Mouse (Mus musculus) limb, embryonic 13.5 days (tissue): ENCODE measurements around the gene Psmd11. TPM values are rescaled to one million over a fixed set of nuclear protein-coding genes. Genes with fewer than 3 reads are reported as not detected.
"Not testable (repeated sequence)": the region's sequence is repeated elsewhere in the genome, so short reads cannot be mapped to it uniquely, and the experiment has no call there.

Experiments used
- ATAC-seq: fragments of 200-750 bp; cut with Nextera tagmentation; 2 replicates; pipeline ENCODE4 v1.8.0; 2017; ENCODE audit warnings: low read depth, moderate number of reproducible peaks, moderate TSS enrichment; ENCODE audit not compliant: low FRiP score
- H3K27ac ChIP-seq: fragments of 300-500 bp; sonication (generic); 2 replicates; pipeline ENCODE4 v1.5.1; 2015; ENCODE audit warnings: inconsistent platforms, mild to moderate bottlenecking, moderate library complexity
- H3K27me3 ChIP-seq: fragments of 300-500 bp; sonication (generic); 2 replicates; pipeline ENCODE4 v1.6.1; 2015; ENCODE audit warnings: mild to moderate bottlenecking, inconsistent platforms
- H3K36me3 ChIP-seq: fragments of 300-500 bp; sonication (generic); 2 replicates; pipeline ENCODE4 v1.6.1; 2015; ENCODE audit warnings: inconsistent platforms, mild to moderate bottlenecking, moderate library complexity
- H3K4me1 ChIP-seq: fragments of 300-500 bp; sonication (generic); 2 replicates; pipeline ENCODE4 v1.6.1; 2015; ENCODE audit warnings: inconsistent platforms
- H3K4me2 ChIP-seq: fragments of 300-500 bp; sonication (generic); replicated peaks from 2 replicates; pipeline ENCODE4 v1.6.1; 2015; ENCODE audit warnings: inconsistent platforms, mild to moderate bottlenecking, moderate library complexity
- H3K4me3 ChIP-seq: fragments of 300-500 bp; sonication (generic); 2 replicates; pipeline ENCODE4 v1.5.1; 2015; ENCODE audit warnings: moderate library complexity, mild to moderate bottlenecking, inconsistent platforms
- H3K9ac ChIP-seq: fragments of 300-500 bp; sonication (generic); 2 replicates; pipeline ENCODE4 v1.6.1; 2015; ENCODE audit warnings: mild to moderate bottlenecking, inconsistent platforms
- H3K9me3 ChIP-seq: fragments of 300-500 bp; sonication (generic); 2 replicates; pipeline ENCODE4 v1.6.1; 2016; ENCODE audit warnings: inconsistent platforms
- WGBS: fragments of 180-500 bp; shearing (Covaris S2); methylation state at CpG from one replicate; pipeline ENCODE4 v1.1.7; 2015; 5-methylcytosine and 5-hydroxymethylcytosine counted together
- polyA plus RNA-seq: library from polyadenylated mRNA; unstranded; fragments of >200 nt; fragmentation: Nextera tagmentation; extraction: Ambion mirVana; gene quantifications from 2 replicates; pipeline ENCODE4 v1.2.1, GENCODE M21; 2015

Gene Psmd11
- polyA plus RNA-seq, 1 experiment from 2014 or later: 332 TPM

DNA sequence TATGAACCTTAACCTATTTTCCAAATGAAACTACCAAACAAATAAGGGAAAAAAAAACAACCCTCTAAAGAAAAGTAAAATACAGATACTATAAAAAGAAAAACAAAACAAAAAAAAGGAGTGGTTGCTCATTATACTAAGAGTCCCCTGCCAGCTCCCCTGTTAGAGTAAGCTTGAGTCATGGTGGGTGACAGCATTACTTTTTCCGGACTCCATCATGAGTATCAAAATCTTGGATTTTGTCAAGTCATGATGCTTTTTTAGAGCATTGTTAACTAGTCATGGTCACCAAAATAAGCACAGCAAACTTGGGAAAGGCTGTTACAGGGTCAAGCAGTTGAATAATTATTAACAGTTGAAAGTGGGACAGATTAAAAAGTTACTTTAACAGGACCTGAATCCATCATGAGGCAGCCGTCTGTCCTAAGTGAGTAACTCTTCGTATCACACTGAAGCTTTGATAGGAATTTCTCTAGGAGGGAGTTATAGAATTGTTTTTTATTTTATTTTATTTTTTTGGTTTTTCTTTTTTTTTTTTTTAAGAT, 2.0 kb downstream of the Psmd11 start:
- H3K27ac ChIP-seq: no peak overlapping the region
- no peak for ATAC-seq
- 97% methylated on average over 3 of the region's 3 CpGs for WGBS
- no peak overlapping the region for H3K4me2 ChIP-seq
- peaks cover 8% of the 10 kb centered on the region for H3K4me1 ChIP-seq
- H3K36me3 ChIP-seq: peaks cover 27% of the 10 kb centered on the region
- no peak overlapping the region for H3K9ac ChIP-seq
- H3K9me3 ChIP-seq: no peaks in the 10 kb centered on the region
- no peaks in the 10 kb centered on the region for H3K27me3 ChIP-seq
- no peak overlapping the region for H3K4me3 ChIP-seq

DNA sequence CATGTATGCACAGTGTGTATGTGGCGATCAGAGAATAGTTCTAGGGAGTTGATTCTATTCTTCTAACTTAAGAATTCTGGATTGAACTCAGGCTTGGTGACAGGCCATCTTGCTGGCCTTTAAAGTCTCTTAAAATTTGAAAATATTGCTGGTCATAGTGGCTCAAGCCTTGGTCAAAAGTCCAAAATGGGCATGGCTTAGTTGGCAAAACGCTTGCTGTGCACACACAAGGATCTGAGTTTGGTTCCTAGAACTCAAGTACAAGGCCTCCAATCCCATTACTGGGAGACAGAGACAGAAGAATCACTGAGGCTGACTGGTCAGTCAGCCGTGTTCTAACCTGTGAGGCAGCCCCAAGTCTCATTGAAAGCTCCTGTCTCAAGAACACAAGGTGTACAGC, 18.5 kb downstream of the Psmd11 start:
- no peak overlapping the region for H3K4me3 ChIP-seq
- 92% methylated on average over 3 of the region's 3 CpGs for WGBS
- H3K9ac ChIP-seq: no peak overlapping the region
- no peaks in the 10 kb centered on the region for H3K4me1 ChIP-seq
- no peak overlapping the region for H3K4me2 ChIP-seq
- H3K27ac ChIP-seq: no peak overlapping the region
- H3K9me3 ChIP-seq: no peaks in the 10 kb centered on the region
- H3K36me3 ChIP-seq: peaks cover 74% of the 10 kb centered on the region
- H3K27me3 ChIP-seq: no peaks in the 10 kb centered on the region
- no peak for ATAC-seq

DNA sequence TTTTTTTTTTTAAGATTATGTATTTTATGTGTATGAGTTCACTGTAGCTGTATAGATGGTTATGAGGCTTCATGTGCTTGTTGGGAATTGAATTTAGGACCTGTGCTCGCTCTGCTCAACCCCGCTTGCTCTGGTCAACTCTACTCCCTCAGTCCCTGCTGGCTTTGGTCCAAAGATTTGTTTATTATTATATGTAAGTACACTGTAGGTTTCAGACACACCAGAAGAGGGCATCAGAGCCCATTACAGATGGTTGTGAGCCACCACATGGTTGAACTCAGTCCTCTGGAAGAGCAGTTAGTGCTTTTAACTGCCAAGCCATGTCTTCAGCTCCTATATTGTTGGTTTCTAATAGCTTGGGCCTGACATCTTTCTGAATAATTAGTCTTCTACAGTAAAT, 21.4 kb downstream of the Psmd11 start:
- no peak for ATAC-seq
- no peak overlapping the region for H3K4me2 ChIP-seq
- H3K27me3 ChIP-seq: no peaks in the 10 kb centered on the region
- H3K4me1 ChIP-seq: no peaks in the 10 kb centered on the region
- H3K36me3 ChIP-seq: peaks cover 84% of the 10 kb centered on the region
- H3K9me3 ChIP-seq: no peaks in the 10 kb centered on the region
- H3K27ac ChIP-seq: no peak overlapping the region
- WGBS: 92% methylated on average over 2 of the region's 2 CpGs
- no peak overlapping the region for H3K4me3 ChIP-seq
- H3K9ac ChIP-seq: no peak overlapping the region

DNA sequence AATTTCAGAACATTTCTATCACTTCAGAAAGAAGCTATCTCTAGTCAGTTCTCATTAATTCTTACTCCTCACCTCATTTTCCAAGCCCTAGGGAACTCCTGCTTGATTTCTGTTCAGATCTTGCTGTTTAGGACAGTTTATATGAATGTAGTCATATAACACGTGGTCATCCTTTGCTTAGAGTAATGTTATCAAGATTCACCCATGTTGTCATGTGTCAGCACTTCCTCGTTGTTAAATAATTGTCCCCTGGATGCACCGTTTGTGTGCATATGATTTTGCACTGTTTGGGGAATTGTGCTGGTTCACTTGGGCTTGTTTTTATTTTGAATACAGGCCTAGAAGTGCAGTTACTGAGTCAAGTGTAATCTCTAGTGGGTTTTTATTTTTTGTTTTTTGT, 23.8 kb downstream of the Psmd11 start:
- Histone ChIP-seq H3K9ac (no peak overlapping the region), H3K4me2 (no peak overlapping the region), H3K27ac (no peak overlapping the region), H3K4me3 (no peak overlapping the region), H3K36me3 (peaks cover 83% of the 10 kb centered on the region), H3K9me3 (no peaks in the 10 kb centered on the region), H3K4me1 (no peaks in the 10 kb centered on the region), H3K27me3 (no peaks in the 10 kb centered on the region)
- WGBS: 92% methylated on average over 3 of the region's 3 CpGs
- no peak for ATAC-seq

DNA sequence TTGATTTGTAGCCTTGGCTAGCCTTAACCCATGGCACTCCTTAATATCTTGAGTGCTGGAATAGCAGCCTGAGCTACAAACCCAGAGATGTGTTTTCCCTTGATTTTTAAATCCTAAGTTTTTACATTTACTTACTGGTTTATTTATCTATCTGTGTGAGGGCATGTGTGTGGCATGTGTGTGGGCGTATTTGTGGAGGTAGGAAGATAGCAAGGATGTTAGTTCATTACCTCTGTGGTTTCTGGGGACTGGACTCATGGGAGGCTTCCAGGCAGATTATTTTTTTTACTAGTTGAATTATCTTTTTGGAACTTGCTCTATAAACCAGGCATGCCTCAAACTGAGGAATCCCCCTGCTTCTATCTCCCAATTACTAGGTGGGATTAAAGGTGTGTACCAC, 24.8 kb downstream of the Psmd11 start:
- H3K9me3 ChIP-seq: no peaks in the 10 kb centered on the region
- H3K27me3 ChIP-seq: no peaks in the 10 kb centered on the region
- no peak for ATAC-seq
- H3K9ac ChIP-seq: no peak overlapping the region
- H3K4me1 ChIP-seq: no peaks in the 10 kb centered on the region
- no peak overlapping the region for H3K27ac ChIP-seq
- WGBS: 100% methylated on average over 1 of the region's 1 CpGs
- H3K36me3 ChIP-seq: peaks cover 83% of the 10 kb centered on the region
- H3K4me3 ChIP-seq: no peak overlapping the region
- H3K4me2 ChIP-seq: no peak overlapping the region

DNA sequence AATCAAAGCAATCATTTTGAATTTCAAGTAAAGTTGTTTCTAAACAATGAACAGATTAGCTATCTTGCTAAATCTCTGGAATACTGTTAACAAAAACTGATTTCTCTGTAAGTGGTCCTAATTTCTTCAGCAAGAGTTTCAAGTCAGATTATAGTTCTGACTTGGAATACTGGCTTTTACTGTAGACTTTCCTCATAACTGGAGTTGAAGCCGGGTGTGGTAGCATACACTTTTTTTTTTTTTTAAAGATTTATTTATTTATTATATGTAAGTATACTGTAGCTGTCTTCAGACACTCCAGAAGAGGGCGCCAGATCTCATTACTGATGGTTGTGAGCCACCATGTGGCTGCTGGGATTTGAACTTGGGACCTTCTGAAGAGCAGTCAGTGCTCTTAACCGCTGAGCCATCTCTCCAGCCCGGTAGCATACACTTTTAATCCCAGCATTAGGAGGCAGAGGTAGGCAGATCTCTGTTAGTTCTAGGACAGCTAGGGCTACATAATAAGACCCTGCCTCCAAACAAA, 35.3 kb downstream of the Psmd11 start:
- peaks cover 86% of the 10 kb centered on the region for H3K36me3 ChIP-seq
- 88% methylated on average over 4 of the region's 4 CpGs for WGBS

DNA sequence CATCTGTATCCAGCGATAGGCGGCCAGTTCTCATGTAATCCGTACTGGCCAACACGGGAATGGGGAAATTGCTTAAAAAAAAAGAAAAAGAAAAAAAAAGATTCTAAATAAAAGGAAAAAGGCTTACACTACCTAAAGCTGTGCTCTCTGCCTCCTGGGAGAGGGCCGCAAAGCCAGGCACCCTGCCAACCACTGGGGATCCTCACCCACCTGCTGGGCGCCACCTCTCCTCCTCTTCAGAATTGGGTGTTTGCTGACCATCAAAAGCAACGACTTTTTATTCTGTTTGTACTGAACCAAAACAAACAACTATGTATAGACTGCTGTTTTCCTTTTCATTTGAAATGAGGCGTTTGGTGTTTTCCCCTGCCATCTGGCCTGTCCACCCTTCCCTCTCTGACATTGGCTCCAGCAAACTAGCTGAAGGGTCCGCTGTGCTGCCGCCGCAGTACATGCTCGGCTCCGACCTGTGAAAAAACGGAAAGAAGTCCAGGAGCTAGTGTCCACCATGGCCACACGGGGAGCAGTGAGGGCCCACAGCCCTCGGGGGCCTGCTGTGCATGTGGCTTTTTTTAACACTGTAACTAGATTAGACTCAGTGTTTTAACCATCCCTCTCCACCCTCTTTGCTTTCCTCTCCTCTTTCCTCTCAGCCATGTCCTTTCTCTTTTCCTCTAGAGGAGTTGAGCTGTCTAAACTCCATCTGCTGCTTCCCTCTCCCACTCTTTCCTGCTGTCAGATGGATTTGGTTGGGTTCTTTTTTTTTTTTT, 43.6 kb downstream of the Psmd11 start:
- WGBS: 82% methylated on average over 16 of the region's 16 CpGs
- Histone ChIP-seq H3K4me1 (peaks cover 7% of the 10 kb centered on the region; the same call in 1 of the 2 replicates), H3K9me3 (no peaks in the 10 kb centered on the region), H3K4me2 (no peak overlapping the region), H3K27me3 (no peaks in the 10 kb centered on the region), H3K27ac (no peak overlapping the region), H3K36me3 (peaks cover 67% of the 10 kb centered on the region), H3K9ac (no peak overlapping the region), H3K4me3 (no peak overlapping the region)
- ATAC-seq: no peak

More for the DNA sequence above, 35.3 kb downstream of the Psmd11 start:
- H3K4me2 ChIP-seq, H3K4me1 ChIP-seq, H3K27ac ChIP-seq, H3K9ac ChIP-seq, H3K4me3 ChIP-seq, ATAC-seq, H3K9me3 ChIP-seq, H3K27me3 ChIP-seq: not testable (repeated sequence)

DNA sequence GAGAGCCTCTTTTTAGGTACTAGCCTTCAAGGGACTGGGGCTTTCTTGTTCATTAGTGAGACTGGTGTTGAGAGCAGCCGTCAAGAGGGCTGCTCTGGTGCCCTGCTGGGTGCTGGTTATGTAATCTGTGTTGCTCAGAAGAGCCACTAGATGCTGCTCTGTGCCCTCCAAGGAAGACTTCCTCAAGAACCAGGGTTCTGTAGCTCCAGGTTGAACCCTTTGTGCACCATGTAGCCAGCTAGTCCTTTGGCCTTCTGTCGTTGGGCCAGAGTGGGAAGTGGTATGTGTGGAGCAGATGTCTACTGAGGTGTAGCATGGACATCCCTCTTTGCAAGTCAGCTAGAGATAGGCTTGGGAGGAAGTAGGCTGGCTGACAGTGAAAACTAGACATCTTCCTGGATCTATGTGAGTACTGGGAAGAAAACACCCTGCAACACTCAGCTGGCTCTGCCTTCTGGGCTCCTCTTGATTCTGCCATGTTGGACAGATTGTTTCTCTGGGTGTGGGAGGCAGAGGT, 45.8 kb downstream of the Psmd11 start:
- Histone ChIP-seq H3K4me2 (no peak overlapping the region), H3K27me3 (peaks cover 10% of the 10 kb centered on the region; the same call in 1 of the 2 replicates), H3K9ac (no peak overlapping the region), H3K4me1 (peaks cover 26% of the 10 kb centered on the region), H3K36me3 (peaks cover 45% of the 10 kb centered on the region), H3K27ac (no peak overlapping the region), H3K9me3 (no peaks in the 10 kb centered on the region), H3K4me3 (no peak overlapping the region)
- 56% methylated on average over 2 of the region's 2 CpGs for WGBS
- ATAC-seq: no peak

DNA sequence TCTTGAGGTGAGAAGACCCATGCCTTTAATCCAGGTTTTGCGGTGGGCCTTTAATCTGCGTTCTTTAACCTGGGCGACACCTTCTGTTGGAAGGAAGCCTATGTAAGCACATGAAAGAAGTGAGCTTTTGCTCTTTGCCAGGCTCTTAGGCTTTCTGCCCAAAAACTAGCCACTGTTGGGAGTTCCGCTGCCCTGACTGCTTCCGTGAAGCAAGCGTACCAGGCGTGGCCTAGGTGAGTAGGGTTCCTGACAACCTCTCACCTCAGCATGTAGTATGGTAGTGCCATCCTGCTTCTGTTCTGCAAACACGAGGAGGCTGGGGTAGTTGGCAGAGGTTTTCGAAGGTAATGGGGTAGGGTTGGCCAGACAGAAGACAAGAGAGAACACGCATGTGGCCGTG, 46.4 kb downstream of the Psmd11 start:
- no peaks in the 10 kb centered on the region for H3K9me3 ChIP-seq
- no peak overlapping the region for H3K27ac ChIP-seq
- ATAC-seq: no peak
- no peak overlapping the region for H3K4me2 ChIP-seq
- H3K4me1 ChIP-seq: peaks cover 32% of the 10 kb centered on the region
- H3K9ac ChIP-seq: no peak overlapping the region
- H3K36me3 ChIP-seq: peaks cover 39% of the 10 kb centered on the region
- WGBS: 85% methylated on average over 11 of the region's 11 CpGs
- H3K4me3 ChIP-seq: no peak overlapping the region
- peaks cover 10% of the 10 kb centered on the region; the same call in 1 of the 2 replicates for H3K27me3 ChIP-seq

DNA sequence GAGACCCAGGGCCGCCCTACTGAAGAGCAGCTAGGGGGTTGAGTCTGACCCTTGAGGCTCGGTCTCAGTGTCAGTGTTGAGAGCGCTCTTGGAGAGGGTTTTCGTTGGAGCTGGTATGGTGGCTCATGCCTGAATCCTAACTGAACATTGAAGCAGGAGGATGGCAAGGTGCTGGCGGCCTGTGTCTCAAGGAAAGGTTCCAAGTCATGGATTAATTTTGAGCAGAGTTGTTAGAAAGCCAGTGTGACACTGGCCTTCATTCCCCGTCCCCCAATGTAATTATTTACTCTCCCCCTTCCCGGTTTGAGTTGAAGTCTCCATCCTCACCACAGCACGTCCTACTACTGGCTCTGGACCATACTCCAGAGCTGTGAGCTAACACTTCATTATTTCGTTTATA, 47.1 kb downstream of the Psmd11 start:
- no peak overlapping the region for H3K4me2 ChIP-seq
- no peak for ATAC-seq
- peaks cover 10% of the 10 kb centered on the region; the same call in 1 of the 2 replicates for H3K27me3 ChIP-seq
- no peak overlapping the region for H3K27ac ChIP-seq
- no peak overlapping the region for H3K4me3 ChIP-seq
- no peak overlapping the region for H3K9ac ChIP-seq
- no peaks in the 10 kb centered on the region for H3K9me3 ChIP-seq
- H3K36me3 ChIP-seq: peaks cover 32% of the 10 kb centered on the region
- peaks cover 34% of the 10 kb centered on the region for H3K4me1 ChIP-seq
- WGBS: 80% methylated on average over 9 of the region's 9 CpGs

DNA sequence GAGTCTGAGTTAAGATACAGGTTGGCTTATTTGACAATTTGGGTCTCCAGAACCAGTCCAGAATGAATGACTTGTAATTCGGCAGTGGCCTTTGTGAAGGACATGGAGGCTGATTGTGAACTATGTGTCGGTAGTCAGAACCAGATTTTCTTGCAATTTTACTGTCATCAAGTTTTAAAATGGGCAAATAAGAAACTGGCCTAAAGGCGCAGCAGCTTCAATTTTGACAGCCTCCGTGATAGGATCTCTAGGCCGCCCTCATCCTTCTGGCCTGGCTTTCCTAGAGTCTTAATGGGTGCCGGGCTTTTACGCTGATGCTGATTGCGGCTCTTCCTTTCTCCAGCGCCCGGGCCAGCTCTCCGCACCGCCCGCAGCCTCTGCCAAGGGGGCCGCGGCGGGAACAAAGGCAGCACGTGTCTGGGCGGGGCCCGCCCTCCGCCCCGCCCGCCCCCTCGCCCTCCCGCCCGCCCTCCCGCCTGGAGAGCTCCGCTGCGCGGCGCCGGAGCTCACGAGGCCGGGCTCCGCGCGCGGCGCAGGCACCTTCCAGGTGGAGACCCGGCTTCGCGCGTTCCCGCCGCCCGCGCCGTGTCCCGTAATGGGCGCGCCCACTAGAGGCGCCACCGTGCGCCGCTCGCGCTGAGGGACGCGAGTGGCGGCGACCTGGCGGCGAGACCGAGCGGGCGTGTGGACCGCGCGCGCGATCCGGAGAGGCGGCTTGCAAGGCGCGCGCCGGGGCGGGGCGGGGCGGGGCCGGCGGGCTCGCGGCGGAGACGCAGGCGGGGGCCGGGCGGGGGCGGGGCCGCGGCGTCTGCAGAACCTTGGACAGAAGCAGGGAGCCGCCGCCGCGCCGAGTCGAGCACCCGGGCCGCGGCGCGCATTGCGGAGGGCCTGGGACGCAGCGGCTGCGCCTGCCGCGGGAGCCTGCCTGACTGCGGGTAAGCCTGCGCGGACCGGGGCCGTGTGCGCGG, 48.1 kb downstream of the Psmd11 start, which contains the start of gene Cdk5r1:
Gene Cdk5r1 (plus strand): TSS at position 802 of the 968 bp plus-strand sequence.
- Histone ChIP-seq H3K4me2 (peak within 1 kb of the TSS; percentile 98), H3K27me3 (peaks cover 10% of the 10 kb centered on the region; the same call in 1 of the 2 replicates), H3K9ac (peak within 1 kb of the TSS; percentile 82), H3K27ac (peak within 1 kb of the TSS; percentile 61; the same call in 1 of the 2 replicates), H3K9me3 (no peaks in the 10 kb centered on the region), H3K4me1 (peaks cover 34% of the 10 kb centered on the region), H3K4me3 (peak within 1 kb of the TSS; percentile 77), H3K36me3 (peaks cover 25% of the 10 kb centered on the region)
- peak; percentile 90 for ATAC-seq
- under 1% methylated on average over 90 of the region's 116 CpGs for WGBS
